Mouse (Mus musculus) forebrain, embryonic 12.5 days (tissue): ENCODE measurements around the gene Chrm3. TPM values are rescaled to one million over a fixed set of nuclear protein-coding genes. Genes with fewer than 3 reads are reported as not detected.

Experiments used
- ATAC-seq: fragments of 200-750 bp; cut with Nextera tagmentation; 2 replicates; pipeline ENCODE4 v1.8.0; 2017; ENCODE audit warnings: moderate TSS enrichment; ENCODE audit not compliant: low FRiP score
- H3K27ac ChIP-seq: fragments of 300-500 bp; sonication (generic); 2 replicates; pipeline ENCODE4 v1.5.1; 2016; ENCODE audit warnings: mild to moderate bottlenecking
- H3K27me3 ChIP-seq: fragments of 300-500 bp; sonication (generic); 2 replicates; pipeline ENCODE4 v1.6.1; 2016; ENCODE audit warnings: mild to moderate bottlenecking
- H3K36me3 ChIP-seq: fragments of 300-500 bp; sonication (generic); replicated peaks from 2 replicates; pipeline ENCODE4 v1.6.1; 2016; ENCODE audit warnings: mild to moderate bottlenecking
- H3K4me1 ChIP-seq: fragments of 300-500 bp; sonication (generic); 2 replicates; pipeline ENCODE4 v1.6.1; 2016
- H3K4me2 ChIP-seq: fragments of 300-500 bp; sonication (generic); 2 replicates; pipeline ENCODE4 v1.6.1; 2016; ENCODE audit warnings: mild to moderate bottlenecking, moderate library complexity
- H3K4me3 ChIP-seq: fragments of 300-500 bp; sonication (generic); replicated peaks from 2 replicates; pipeline ENCODE4 v1.5.1; 2016; ENCODE audit warnings: mild to moderate bottlenecking
- H3K9ac ChIP-seq: fragments of 300-500 bp; sonication (generic); 2 replicates; pipeline ENCODE4 v1.6.1; 2016; ENCODE audit warnings: mild to moderate bottlenecking
- H3K9me3 ChIP-seq: fragments of 300-500 bp; sonication (generic); 2 replicates; pipeline ENCODE4 v1.6.1; 2016
- WGBS: fragments of 180-500 bp; shearing (Covaris S2); methylation state at CpG from one replicate; pipeline ENCODE4 v1.1.7; 2016; 5-methylcytosine and 5-hydroxymethylcytosine counted together
- polyA plus RNA-seq: library from polyadenylated mRNA; unstranded; fragments of >200 nt; fragmentation: Nextera tagmentation; extraction: Ambion mirVana; gene quantifications from 2 replicates; pipeline ENCODE4 v1.2.1, GENCODE M21; 2016

Chrm3 gene
- polyA plus RNA-seq, 1 experiment from 2014 or later: 0.59 TPM

DNA sequence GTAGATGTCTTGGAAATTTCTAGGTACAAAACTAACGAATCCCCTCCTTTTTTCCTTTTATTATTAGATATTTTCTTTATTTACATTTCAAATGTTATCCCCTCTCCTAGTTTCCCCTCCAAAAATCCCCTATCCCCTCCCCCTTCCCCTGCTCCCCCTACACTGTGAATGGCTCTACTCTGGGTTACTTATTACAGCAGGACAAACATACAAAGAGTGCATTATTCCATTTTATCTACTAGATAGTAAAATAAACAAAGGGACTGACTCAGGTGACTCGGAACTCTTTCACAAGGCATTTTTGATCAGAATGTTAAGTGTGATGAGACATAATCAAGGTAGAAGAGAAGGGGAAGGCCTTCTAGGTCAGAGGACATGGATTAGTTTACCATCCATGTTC lies 148.5 kb downstream of the Chrm3 start:
- ATAC-seq: no peak
- WGBS: 82% methylated on average over 2 of the region's 2 CpGs

DNA sequence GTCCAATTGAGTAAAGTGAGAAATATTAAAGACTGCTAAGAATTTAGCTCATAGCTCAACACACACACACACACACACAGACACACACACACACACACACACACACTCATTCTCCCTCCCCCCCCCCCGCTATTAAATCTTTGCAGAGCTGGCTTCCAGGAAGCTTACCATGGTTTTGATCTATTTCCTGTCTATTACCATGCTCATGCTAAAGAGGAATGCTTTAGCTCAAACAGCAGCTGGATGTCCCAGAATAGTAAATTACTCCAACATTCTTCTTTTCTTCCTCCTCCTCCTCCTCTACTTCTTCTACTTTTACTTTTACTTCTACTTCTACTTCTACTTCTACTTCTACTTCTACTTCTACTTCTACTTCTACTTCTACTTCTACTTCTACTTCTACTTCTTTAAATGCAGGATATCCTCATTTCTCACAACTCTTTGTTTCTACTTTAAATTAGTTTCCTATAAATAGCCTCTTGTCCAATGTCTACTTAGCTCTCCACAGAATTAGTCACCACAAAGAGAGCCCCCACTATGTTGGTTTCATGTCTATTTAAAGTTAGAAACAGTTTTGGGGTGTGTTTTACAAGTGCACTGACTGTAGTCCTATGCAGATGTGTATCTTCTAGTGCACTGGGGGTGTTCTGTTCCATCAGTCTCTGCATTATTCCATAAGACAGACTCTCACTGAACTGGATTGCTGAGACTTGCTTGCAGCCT lies 150.0 kb downstream of the Chrm3 start:
- Histone ChIP-seq H3K9ac (no peak overlapping the region), H3K4me3 (no peak overlapping the region), H3K36me3 (no peaks in the 10 kb centered on the region), H3K4me1 (no peaks in the 10 kb centered on the region), H3K9me3 (no peaks in the 10 kb centered on the region), H3K4me2 (no peak overlapping the region), H3K27ac (no peak overlapping the region), H3K27me3 (no peaks in the 10 kb centered on the region)
- no peak for ATAC-seq
- WGBS: 88% methylated on average over 1 of the region's 1 CpGs

More for the DNA sequence above, 148.5 kb downstream of the Chrm3 start:
- H3K4me1 ChIP-seq: no peaks in the 10 kb centered on the region
- H3K27me3 ChIP-seq: no peaks in the 10 kb centered on the region
- no peak overlapping the region for H3K4me2 ChIP-seq
- H3K9ac ChIP-seq: no peak overlapping the region
- no peaks in the 10 kb centered on the region for H3K9me3 ChIP-seq
- H3K4me3 ChIP-seq: no peak overlapping the region
- H3K27ac ChIP-seq: no peak overlapping the region
- H3K36me3 ChIP-seq: no peaks in the 10 kb centered on the region

- H3K9ac ChIP-seq: no peak overlapping the region
- no peak for ATAC-seq
- 87% methylated on average over 6 of the region's 6 CpGs for WGBS
- no peaks in the 10 kb centered on the region for H3K36me3 ChIP-seq
- no peaks in the 10 kb centered on the region for H3K9me3 ChIP-seq
- no peak overlapping the region for H3K4me3 ChIP-seq
- no peaks in the 10 kb centered on the region for H3K27me3 ChIP-seq
- no peaks in the 10 kb centered on the region for H3K4me1 ChIP-seq
- no peak overlapping the region for H3K4me2 ChIP-seq
- no peak overlapping the region for H3K27ac ChIP-seq
Measured at GRCm38 (mm10) chr13:10199206-10199956, 161.3 kb downstream of the Chrm3 start.

GRCm38 (mm10) chr13:10189829-10190228 lies 170.8 kb downstream of the Chrm3 start:
- Histone ChIP-seq H3K9me3 (no peaks in the 10 kb centered on the region), H3K4me2 (no peak overlapping the region), H3K9ac (no peak overlapping the region), H3K27ac (no peak overlapping the region), H3K27me3 (no peaks in the 10 kb centered on the region), H3K36me3 (no peaks in the 10 kb centered on the region), H3K4me1 (no peaks in the 10 kb centered on the region), H3K4me3 (no peak overlapping the region)
- no peak for ATAC-seq
- 69% methylated on average over 2 of the region's 2 CpGs for WGBS

DNA sequence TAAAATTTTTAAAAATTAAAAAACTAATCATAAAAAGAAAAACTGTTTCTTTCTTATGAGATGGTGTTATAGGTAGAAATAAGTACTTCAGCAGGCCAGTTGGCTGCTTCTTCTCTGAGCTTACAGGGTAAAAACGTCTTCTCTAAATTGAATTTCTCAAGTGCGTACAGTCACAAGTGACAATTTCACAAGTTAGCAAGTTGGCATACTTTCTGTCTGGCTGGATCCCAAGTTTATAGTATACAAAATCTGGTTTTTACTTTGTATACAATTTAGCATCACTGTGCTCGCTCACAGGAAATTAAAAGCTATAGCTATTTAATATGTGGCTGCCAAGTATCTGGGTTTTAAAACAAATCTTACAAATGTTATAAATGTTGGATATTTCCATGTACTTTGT lies 172.7 kb downstream of the Chrm3 start:
- Histone ChIP-seq H3K4me3 (no peak overlapping the region), H3K9ac (no peak overlapping the region), H3K4me1 (no peaks in the 10 kb centered on the region), H3K36me3 (no peaks in the 10 kb centered on the region), H3K4me2 (no peak overlapping the region), H3K27me3 (no peaks in the 10 kb centered on the region), H3K27ac (no peak overlapping the region), H3K9me3 (no peaks in the 10 kb centered on the region)
- ATAC-seq: no peak
- 90% methylated on average over 3 of the region's 3 CpGs for WGBS

GRCm38 (mm10) chr13:10183837-10184236 lies 176.8 kb downstream of the Chrm3 start:
- Histone ChIP-seq H3K4me2 (no peak overlapping the region), H3K4me3 (no peak overlapping the region), H3K9ac (no peak overlapping the region), H3K36me3 (no peaks in the 10 kb centered on the region), H3K4me1 (no peaks in the 10 kb centered on the region), H3K27me3 (no peaks in the 10 kb centered on the region), H3K27ac (no peak overlapping the region), H3K9me3 (no peaks in the 10 kb centered on the region)
- no peak for ATAC-seq
- WGBS: 86% methylated on average over 4 of the region's 4 CpGs

DNA sequence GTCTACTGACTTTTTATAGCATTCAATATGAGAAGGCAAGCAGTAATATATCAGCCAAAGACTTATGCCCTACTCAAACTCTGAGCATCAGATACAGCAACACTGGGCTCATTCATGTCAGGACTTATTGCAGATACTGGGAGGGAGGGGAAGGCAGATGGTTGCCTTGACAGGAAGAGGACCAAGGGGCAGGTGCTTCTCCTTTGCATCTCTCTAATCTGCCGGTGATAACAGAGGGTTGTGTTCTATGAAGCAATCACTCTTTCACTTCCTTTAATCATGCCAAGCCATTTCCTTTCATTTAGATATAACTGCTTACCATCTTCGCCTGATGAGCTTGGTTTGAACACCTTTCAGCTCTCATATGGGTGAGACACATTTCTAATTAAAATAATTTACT lies 177.9 kb downstream of the Chrm3 start:
- Histone ChIP-seq H3K27ac (no peak overlapping the region), H3K9ac (no peak overlapping the region), H3K9me3 (no peaks in the 10 kb centered on the region), H3K4me2 (no peak overlapping the region), H3K4me1 (no peaks in the 10 kb centered on the region), H3K4me3 (no peak overlapping the region), H3K36me3 (no peaks in the 10 kb centered on the region), H3K27me3 (no peaks in the 10 kb centered on the region)
- no peak for ATAC-seq
- 78% methylated on average over 2 of the region's 2 CpGs for WGBS

GRCm38 (mm10) chr13:10170529-10170928 lies 190.1 kb downstream of the Chrm3 start:
- no peak overlapping the region for H3K4me2 ChIP-seq
- H3K4me1 ChIP-seq: no peaks in the 10 kb centered on the region
- 85% methylated on average over 2 of the region's 2 CpGs for WGBS
- H3K4me3 ChIP-seq: no peak overlapping the region
- no peak overlapping the region for H3K27ac ChIP-seq
- H3K9ac ChIP-seq: no peak overlapping the region
- no peak for ATAC-seq
- H3K9me3 ChIP-seq: no peaks in the 10 kb centered on the region
- no peaks in the 10 kb centered on the region for H3K36me3 ChIP-seq
- no peaks in the 10 kb centered on the region for H3K27me3 ChIP-seq

- no peaks in the 10 kb centered on the region for H3K27me3 ChIP-seq
- ATAC-seq: no peak
- H3K9me3 ChIP-seq: no peaks in the 10 kb centered on the region
- H3K27ac ChIP-seq: no peak overlapping the region
- no peaks in the 10 kb centered on the region for H3K36me3 ChIP-seq
- no peak overlapping the region for H3K4me2 ChIP-seq
- no peak overlapping the region for H3K9ac ChIP-seq
- no peak overlapping the region for H3K4me3 ChIP-seq
- H3K4me1 ChIP-seq: no peaks in the 10 kb centered on the region
Measured at GRCm38 (mm10) chr13:10163354-10163753, 197.3 kb downstream of the Chrm3 start.

GRCm38 (mm10) chr13:10157496-10157895 lies 203.2 kb downstream of the Chrm3 start:
- Histone ChIP-seq H3K4me3 (no peak overlapping the region), H3K4me1 (no peaks in the 10 kb centered on the region), H3K9me3 (no peaks in the 10 kb centered on the region), H3K27ac (no peak overlapping the region), H3K4me2 (no peak overlapping the region), H3K27me3 (no peaks in the 10 kb centered on the region), H3K9ac (no peak overlapping the region), H3K36me3 (no peaks in the 10 kb centered on the region)
- 68% methylated on average over 3 of the region's 3 CpGs for WGBS
- no peak for ATAC-seq

DNA sequence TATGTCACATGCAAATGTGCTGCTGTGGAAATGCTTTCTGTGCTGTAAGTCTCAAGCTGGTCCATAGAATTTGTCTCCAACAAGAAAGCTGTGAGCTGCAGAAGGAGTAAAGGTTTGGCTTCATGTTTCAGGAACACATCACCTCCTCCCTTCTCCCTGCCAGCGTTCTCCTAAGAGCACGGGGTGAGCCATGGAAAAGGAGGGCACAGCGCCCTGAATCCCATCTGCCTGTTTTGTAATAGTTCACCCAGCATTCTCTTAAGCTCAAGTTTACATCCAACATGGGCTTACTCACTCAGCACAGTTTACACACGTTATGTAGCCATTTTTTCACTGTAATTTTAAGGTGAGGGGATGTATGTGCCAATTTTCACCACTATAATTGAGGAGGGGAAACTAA lies 220.1 kb downstream of the Chrm3 start:
- Histone ChIP-seq H3K9me3 (no peaks in the 10 kb centered on the region), H3K27ac (no peak overlapping the region), H3K4me1 (no peaks in the 10 kb centered on the region), H3K36me3 (no peaks in the 10 kb centered on the region), H3K4me3 (no peak overlapping the region), H3K4me2 (no peak overlapping the region), H3K27me3 (no peaks in the 10 kb centered on the region), H3K9ac (no peak overlapping the region)
- ATAC-seq: no peak
- WGBS: 80% methylated on average over 4 of the region's 4 CpGs

GRCm38 (mm10) chr13:10138878-10139277 lies 221.8 kb downstream of the Chrm3 start:
- Histone ChIP-seq H3K9me3 (no peaks in the 10 kb centered on the region), H3K27me3 (no peaks in the 10 kb centered on the region), H3K27ac (no peak overlapping the region), H3K36me3 (no peaks in the 10 kb centered on the region), H3K4me3 (no peak overlapping the region), H3K4me2 (no peak overlapping the region), H3K9ac (no peak overlapping the region), H3K4me1 (no peaks in the 10 kb centered on the region)
- WGBS: 94% methylated on average over 4 of the region's 4 CpGs
- no peak for ATAC-seq

- no peak overlapping the region for H3K4me2 ChIP-seq
- no peaks in the 10 kb centered on the region for H3K9me3 ChIP-seq
- H3K4me3 ChIP-seq: no peak overlapping the region
- no peak overlapping the region for H3K9ac ChIP-seq
- H3K4me1 ChIP-seq: no peaks in the 10 kb centered on the region
- 75% methylated on average over 2 of the region's 2 CpGs for WGBS
- H3K36me3 ChIP-seq: no peaks in the 10 kb centered on the region
- H3K27me3 ChIP-seq: no peaks in the 10 kb centered on the region
- no peak overlapping the region for H3K27ac ChIP-seq
- no peak for ATAC-seq
Measured at GRCm38 (mm10) chr13:10131064-10131463, 229.6 kb downstream of the Chrm3 start.
